8 mouse cellular contexts compared by ENCODE assay signal in the genomic region with DNA sequence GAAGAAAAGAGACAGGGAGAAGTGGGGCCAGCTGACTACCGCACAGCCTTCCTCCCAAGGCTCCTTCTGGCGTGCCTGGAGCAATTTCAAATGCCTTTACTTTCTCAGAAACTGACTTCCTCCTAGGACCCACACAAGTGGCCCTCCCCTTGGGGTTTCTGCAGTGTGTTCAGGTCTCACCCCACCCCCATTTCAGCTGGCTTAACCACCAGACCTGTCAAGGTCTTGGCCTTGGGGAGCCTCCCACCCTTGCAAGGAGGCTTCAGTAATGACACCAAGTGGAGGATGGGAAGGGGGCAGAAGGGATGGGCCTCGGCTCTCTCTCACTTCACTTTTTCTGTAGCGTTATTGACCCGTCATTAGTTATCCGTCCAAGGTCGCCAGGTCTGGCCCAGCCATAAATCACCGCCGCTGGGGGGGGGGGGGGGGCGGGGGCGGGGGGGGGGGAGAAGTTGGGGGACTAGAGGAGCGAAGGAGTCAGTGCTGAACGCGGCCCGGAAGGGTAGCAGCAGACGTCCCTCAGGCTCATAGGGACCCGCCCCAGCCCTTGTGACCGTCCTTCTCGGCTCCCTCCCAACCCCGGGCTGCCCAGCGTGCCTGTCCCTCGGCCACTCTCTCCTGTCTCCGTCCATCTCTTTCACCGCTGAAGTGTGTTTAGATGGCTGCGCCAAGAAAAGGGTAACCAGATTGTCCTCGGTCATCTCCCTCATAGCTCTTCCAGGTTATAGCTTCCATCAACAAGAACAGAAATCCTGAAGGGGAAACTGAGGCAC. TPM values are rescaled to one million over a fixed set of nuclear protein-coding genes. Genes with fewer than 3 reads are reported as not detected.
A peak's percentile ranks its signal among the peaks of the same experiment; 100 is the strongest.
DNase-seq lines count a peak whose midpoint lies in the region; ATAC-seq and TF ChIP-seq lines count a peak whose summit lies in the region.

No protein-coding gene starts in this region.

- peak overlapping the region; percentile 89 for H3K4me2 ChIP-seq in lung, embryonic 15.5 days

- peaks cover 60% of the 10 kb centered on the region for H3K27me3 ChIP-seq in lung, embryonic 15.5 days

- no peak for TF ChIP-seq CTCF in brain, embryonic 14.5 days (IDR thresholded peaks at IDR 0.05; ENCODE audit: borderline replicate concordance, extremely low read depth, insufficient read depth, insufficient read length)

- peaks cover 18% of the 10 kb centered on the region for H3K4me1 ChIP-seq in lung, embryonic 15.5 days

- peak overlapping the region; percentile 46 for H3K4me3 ChIP-seq in lung, embryonic 15.5 days

- TF ChIP-seq POLR2A in brain, embryonic 14.5 days (IDR thresholded peaks at IDR 0.05; ENCODE audit: borderline replicate concordance, extremely low read depth, insufficient read depth, insufficient read length, poor library complexity, severe bottlenecking), result no peak

- no peaks in the 10 kb centered on the region for H3K9me3 ChIP-seq in lung, embryonic 15.5 days

- no peak overlapping the region for H3K9ac ChIP-seq in lung, embryonic 15.5 days

- 1% methylated on average over 16 of the region's 26 CpGs for WGBS in lung, embryonic 15.5 days

- peak; percentile 79 for DNase-seq in ovary, adult 18-20 months (ENCODE audit: low spot score)
- DNase-seq in ovary, postnatal 10 days (ENCODE audit: low spot score), result no peak
- peak; percentile 13 for DNase-seq in brain, embryonic 14.5 days (ENCODE audit: low read depth)
- DNase-seq in ovary, postnatal 14 days (ENCODE audit: low spot score), result peak; percentile 17
- DNase-seq in layer of hippocampus, adult 9-11 months, result no peak
- DNase-seq in urinary bladder, postnatal 14 days (ENCODE audit: low spot score), result no peak

- H3K36me3 ChIP-seq in lung, embryonic 15.5 days, result no peaks in the 10 kb centered on the region

- H3K27ac ChIP-seq in lung, embryonic 15.5 days, result no peak overlapping the region

- peak; percentile 67 to 68 for ATAC-seq in hematopoietic stem cell, adult 5-6 weeks (replicated peaks in 1 of 2; ENCODE audit: insufficient read depth in 1 of 2, low FRiP score in 2 of 2, low TSS enrichment in 1 of 2, low read depth in 1 of 2, poor library complexity in 2 of 2, severe bottlenecking in 2 of 2)
- 0 out of 2 replicates have a peak, but pooled peaks have one; percentile 37 for ATAC-seq in lung, embryonic 15.5 days (ENCODE audit: borderline replicate concordance, extremely low read depth, low FRiP score, low TSS enrichment)

RNA-seq across cellular contexts. Expression of gene Poll, which starts 16.0 kb away (rescaled TPM):
- polyA plus RNA-seq in brain, embryonic 14.5 days (2012; rRNA removed), result 11.4 and 12.7 TPM in 2 replicates
- 12.2 and 13.2 TPM in 2 replicates for total RNA-seq in hematopoietic stem cell, adult 5-6 weeks (2017)
- polyA plus RNA-seq in lung, embryonic 15.5 days (2015; fragmentation: Nextera tagmentation; extraction: Ambion mirVana), result 17.6 and 19.9 TPM in 2 replicates

RNA-seq across cellular contexts. Expression of gene Gm17018, which starts 16.1 kb away (rescaled TPM):
- polyA plus RNA-seq in brain, embryonic 14.5 days (2012; rRNA removed), result 18.8 and 24.1 TPM in 2 replicates
- total RNA-seq in hematopoietic stem cell, adult 5-6 weeks (2017), result 21.6 and 35.8 TPM in 2 replicates
- 44.1 and 47.0 TPM in 2 replicates for polyA plus RNA-seq in lung, embryonic 15.5 days (2015; fragmentation: Nextera tagmentation; extraction: Ambion mirVana)

Comparison
In these comparisons a context has a peak if more than half of its experiments do, and no peak if none do; other contexts are left out.
1. DNase-seq: peak in ovary, adult 18-20 months (single experiment), brain, embryonic 14.5 days (single experiment) and ovary, postnatal 14 days (single experiment); none in ovary, postnatal 10 days (single experiment), layer of hippocampus, adult 9-11 months (single experiment) and urinary bladder, postnatal 14 days (single experiment).